Mouse (Mus musculus) telencephalon, adult 2 months (tissue): Measurements from ENCODE around the gene Tex35.
A peak's percentile ranks its signal among the peaks of the same experiment; 100 is the strongest.

ENCODE experiments used
- DNase-seq: peaks from one replicate; pipeline ENCODE4 v3.0.0-alpha.2; 2011; ENCODE audit warnings: low read depth, low spot score

The Tex35 gene

GRCm38 (mm10) chr1:157081999-157082398 is 26.5 kb downstream of the Tex35 start:
- no peak for DNase-seq

DNA sequence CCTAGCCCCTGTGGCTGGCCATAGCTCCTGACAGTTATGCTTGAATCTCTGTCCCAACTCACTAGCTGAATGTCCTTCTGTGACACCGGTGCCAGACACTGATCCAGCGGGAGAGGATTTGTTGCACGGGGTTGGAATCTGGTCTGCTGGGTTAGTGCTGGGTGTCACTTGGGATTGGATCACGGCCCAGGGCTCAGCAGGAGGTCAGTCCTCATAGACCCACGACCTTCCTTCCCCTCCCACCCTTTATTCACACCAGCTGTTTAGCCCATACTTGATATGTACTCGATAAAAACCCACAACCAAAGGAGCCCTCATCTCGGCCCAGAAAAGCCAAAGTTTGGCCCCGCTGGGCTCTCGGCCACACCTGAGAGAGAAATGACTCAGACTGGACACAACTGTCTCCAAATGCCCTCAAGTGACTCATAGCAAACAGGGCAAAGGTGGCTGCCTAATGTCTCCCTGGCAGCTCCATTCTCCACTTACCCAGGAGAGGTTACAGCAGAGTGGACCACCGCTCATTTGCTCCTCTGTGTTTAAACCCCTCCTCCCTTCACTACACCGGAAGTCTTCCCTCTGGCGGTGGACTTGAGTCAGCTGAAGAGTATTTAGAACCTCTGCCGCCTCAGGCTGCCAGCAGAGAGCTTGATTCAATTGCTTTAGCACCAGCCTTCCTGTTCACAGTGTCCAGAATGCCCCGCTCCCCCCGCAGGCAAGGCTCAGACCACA is 27.2 kb downstream of the Tex35 start:
- DNase-seq, result no peak

DNA sequence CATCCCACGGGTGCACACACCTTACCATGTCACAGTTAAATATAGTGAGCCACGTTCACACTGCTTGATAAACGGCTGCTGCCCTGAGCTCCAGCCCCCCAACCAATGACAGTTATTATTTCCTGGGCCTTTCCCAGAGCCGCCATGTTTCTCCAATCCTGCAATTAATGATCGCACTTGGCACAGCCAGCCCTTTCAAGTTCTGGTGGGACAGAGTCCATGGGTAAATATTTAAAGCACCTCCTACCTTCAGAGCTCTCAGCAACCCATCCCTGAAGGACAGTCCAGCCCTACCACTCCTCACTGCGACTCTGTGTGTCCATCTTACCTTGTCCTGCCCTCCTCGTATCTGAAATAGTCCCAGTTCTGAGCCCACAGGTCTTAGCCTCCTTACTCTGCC is 28.4 kb downstream of the Tex35 start:
- DNase-seq, result no peak

DNA sequence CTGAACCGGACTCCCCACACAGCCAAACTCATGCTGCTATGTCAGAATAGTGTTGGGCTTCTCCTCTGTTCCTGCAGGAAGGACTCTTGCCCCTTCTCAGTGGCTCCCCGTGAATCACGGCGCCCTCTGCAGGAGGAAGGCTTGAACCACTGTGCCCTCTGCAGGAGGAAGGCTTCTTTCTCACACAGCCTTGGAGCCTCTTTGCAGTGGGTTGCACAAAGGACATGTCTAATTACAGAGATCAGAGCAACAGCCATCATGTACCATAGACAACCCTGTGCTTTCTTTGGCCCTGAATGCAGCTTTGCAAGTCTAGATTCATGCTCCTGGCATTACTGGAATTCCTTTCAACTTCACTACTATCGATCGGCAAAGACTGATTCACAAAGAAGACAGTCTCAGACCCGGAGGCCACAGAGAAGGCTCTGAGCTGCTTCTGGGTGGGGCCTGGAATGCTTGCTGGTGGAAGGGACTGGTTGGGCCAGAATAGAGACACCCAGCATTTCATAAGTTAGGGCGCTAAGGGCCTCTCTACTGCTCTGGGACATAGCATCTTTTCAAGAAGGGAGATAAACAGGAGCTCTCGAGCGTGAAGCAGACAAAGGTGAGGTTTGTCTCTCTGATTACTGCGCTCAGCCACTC is 29.0 kb downstream of the Tex35 start:
- no peak for DNase-seq

DNA sequence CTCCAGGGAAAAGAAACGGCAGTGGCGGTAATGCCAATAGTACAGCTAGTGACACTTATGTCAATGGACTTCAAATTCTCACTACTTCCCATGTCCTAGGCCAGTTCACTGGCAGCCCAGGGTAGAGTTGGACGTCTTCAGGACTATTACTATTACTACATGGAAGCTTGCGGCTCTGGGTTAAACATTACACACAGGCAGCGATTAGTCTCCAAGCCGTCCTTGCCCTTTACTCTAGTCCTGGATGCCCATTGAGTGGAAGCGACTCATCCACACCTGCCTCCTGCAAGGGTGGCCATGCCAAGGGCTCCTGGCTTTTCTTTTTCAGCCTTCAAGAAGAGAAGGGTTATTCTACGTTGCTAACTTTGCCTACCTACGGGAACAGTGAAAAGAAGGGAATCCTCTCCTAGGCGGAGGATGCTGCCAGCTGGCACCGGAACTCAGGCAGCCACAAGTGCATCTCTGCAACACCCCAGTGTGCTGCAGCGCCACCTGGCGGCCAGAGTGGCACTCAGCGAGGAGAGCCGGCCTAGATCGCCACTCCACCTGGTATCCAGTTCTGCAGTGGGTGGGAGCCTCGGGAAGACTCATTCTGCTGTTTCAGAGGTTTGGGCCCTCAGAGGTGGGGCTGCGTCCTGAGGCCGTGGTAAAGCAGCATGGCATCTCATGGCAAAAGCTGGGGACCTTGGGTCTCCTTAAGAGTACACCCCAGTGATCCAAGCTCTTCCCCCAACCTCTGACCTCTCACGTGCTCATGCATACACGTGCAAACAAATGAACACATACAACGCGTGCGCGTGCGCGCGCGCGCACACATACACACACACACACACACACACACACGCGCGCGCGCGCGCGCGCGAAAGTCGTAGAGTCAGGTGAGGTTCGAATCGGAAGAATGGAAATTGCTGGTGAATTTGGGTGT is 31.4 kb downstream of the Tex35 start:
- DNase-seq, result peak; percentile 38

GRCm38 (mm10) chr1:157076257-157076656 is 32.2 kb downstream of the Tex35 start:
- DNase-seq, result no peak

GRCm38 (mm10) chr1:157074937-157075336 is 33.5 kb downstream of the Tex35 start:
- DNase-seq, result no peak

DNA sequence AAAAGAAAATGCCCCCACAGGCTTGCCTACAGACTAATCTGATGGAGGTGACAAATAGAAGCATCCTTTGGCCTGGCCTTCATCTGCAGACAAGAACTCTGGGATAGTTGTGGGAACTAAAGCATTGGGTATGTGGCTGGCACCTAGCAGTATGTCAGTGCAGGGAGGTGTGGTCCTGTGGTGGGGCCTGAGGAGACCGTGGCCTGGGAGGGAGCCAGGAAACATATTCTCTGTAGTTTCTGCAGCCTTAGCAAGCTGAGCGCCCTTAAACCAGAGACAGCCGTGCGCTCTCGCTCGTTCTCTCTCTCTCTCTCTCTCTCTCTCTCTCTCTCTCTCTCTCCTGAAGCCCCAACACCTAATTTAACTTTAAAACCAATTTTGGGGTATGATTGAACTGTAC is 34.1 kb downstream of the Tex35 start:
- no peak for DNase-seq

DNA sequence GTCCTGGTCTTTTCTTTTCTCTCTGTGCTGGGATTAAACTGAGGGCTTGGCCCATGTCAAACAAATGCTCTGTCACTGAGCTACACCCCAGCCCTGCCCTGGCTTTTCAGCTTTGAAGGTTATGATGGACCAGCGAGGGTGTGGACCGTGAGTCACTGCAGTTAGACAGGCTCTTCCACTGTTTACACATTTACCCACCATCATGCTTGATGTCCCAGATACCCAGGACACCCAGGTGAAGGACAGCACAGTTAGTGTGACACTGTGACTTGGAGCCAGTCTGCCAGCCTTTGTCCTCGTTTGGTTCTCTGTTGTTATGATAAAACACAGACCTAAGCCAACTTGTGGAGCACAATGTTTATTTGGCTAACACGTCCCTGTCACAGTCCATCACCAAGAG is 34.9 kb downstream of the Tex35 start:
- DNase-seq, result no peak

DNA sequence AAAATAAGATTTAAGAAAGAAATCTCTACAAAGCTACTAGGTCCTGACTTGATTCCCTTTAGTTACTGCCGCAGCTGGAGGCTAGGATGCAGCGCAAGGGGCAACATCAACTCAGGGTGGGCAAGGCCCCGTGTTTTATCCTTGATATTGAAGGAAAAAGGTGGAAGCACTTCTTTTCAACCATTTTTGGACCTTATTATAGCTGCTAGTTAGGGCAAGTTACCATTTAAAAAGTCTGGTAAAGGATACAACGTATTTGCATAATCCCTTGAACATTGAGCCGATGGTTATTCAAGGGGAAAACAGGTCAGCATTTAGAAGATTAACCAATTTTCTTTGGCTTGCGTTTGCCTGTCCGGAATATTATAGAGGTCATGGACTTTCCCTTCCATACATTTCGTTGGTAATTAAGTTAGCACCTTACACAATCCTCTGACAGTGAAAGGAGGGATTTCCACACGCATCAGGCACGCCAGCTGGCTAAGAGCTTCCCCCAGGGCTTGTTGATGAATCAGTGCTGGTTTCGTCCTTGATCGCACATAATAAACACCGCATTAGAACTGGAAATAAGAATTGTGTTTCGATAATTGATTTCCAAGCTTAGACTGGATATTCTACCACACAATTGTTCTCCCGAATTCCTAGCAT is 39.2 kb downstream of the Tex35 start:
- no peak for DNase-seq

DNA sequence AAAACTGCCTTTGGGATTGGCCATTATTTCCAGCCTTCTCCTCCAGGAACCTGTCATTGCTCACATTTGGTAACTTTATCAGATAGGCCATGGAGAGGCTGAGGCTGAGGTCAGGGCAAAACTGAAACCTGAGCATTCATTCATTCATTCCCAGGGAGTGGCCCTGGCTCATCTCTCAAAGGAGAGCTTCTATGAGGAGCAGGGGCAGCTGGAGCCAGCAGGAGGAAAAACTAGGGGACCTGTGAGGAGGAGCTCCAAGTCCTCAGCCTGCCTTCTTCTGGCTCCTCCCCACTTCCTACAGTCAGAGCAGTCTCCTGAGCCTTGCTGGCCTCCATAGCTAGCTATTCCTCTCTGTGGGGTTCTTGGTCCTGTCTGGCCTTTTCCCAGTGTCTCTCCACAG is 40.2 kb downstream of the Tex35 start:
- no peak for DNase-seq

- DNase-seq, result no peak
Observed at GRCm38 (mm10) chr1:157065819-157066730, 42.4 kb downstream of the Tex35 start.

DNA sequence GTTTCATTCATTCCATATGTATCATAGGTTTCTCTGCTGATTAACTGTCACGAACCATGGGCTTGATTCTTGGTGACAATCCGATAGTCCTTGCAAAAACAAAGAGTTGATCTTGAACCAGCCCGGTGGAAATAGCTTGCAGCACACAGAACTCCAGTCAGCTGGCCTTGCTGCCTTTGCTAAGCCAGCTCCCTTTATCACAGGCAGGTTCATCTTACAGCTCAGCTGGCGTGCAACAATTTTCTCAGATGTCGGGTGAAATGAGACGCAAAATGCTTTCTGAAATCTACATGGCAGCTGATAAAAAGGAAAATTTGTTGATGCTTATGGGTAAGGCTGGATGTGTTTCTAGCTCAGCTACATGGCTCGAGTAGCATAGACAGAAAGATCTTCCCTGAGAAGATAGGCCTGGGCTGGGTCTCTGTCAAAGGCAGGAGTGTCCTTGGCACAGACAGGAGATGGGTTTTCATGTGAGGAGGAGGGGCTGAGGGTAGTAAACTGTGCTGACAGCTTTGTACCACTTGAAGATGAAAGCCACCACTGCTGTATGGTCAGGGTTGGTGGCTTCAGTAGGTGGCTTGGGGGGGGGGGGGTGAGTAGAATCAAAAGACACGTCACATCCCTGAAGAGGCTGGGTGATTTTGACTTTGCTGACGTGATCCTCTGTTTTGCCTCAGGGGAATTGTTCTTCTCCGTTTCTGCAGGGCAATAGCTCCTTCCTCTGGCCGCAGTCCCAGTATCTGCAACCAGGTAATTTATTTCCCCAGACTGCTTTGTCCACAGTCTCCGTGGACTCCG is 45.0 kb downstream of the Tex35 start:
- no peak for DNase-seq

GRCm38 (mm10) chr1:157062445-157062825 is 46.0 kb downstream of the Tex35 start:
- no peak for DNase-seq

DNA sequence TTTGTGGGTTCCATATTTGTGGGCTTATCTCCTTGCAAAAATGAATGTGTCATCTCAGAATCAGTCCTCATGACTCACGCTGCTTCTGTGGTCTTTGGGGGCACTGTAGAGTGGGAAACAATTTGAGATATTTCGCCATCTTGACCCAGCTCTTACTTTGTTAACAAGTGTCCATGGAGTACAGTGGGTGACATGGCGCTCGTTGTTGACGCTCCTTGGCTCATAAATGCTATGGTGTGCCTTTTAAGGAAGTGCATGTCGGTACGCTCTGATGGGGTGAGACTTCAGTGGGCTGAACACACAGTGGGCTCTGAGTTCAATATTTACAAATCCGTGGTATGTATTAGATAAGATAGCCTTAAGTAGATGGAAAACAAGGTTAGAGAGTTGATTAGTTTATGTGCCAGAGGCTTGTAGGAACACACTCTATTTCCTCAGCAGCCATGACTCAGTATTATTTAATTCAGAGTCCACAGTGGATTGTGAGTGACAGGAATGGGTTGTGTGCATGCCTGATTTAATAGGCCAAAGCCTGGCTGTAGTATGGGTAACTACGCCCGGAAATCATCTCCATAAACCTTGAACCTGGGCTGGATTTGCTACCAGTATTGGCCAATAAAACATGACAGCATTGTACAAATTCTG is 46.6 kb downstream of the Tex35 start:
- DNase-seq, result no peak

GRCm38 (mm10) chr1:157061170-157061569 is 47.3 kb downstream of the Tex35 start:
- DNase-seq, result no peak

GRCm38 (mm10) chr1:157060441-157061135 is 47.9 kb downstream of the Tex35 start:
- DNase-seq, result no peak

- no peak for DNase-seq
Observed at GRCm38 (mm10) chr1:157055901-157056300, 52.6 kb downstream of the Tex35 start.

DNA sequence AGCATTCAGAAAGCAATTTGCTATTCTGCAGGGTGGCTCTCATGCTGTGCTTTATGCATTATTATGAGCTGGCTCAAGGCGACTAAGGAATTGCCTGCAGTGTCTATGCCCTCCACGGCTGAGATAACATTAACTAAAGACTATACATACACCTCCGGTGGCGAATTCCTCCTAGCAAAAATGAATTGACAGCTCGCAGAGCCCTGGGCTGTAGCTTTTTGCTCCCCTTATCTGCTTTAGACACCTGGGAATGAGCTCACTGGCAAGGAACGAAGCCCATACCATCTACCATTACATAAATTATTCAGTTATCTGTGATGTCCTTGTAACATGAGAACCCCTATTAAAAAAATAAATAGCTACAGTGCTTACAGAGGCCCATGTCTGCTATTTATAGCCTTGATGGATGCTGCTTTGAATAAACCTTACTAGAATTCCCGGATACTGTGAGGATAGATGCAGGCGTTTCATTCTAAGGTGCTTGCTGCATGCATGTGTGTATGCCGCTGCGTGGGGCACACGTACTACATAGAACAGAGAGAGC is 53.1 kb downstream of the Tex35 start:
- no peak for DNase-seq
